Mouse (Mus musculus) testis, postnatal 14 days (tissue): Measurements from ENCODE around the gene Gm4869.

Experiments
- DNase-seq: peaks from one replicate; pipeline ENCODE4 v3.0.0; 2021; ENCODE audit warnings: low spot score

The Gm4869 gene

DNA sequence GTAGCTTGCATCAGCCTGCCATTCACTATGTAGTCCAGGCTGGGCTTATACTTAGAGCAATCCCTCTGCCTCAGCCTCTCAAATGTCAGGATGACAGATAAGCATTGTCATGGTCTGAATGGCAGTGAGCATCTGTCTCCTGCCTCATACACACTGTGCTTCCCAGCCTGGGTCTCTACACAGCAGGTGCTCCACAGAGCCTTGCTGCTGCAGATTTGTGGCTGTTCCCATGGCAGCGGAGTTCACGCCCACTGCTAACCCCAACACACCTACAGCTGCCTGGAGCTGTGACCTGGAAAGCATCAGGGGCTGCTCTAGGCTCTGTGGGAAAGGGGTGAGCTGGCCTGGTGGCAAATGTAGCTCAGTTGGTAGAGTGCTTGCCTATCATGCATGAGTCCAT lies 19.5 kb downstream of the Gm4869 start:
- DNase-seq, result no peak

GRCm38 (mm10) chr5:140472336-140472735 lies 26.9 kb downstream of the Gm4869 start:
- no peak for DNase-seq

GRCm38 (mm10) chr5:140481458-140481857 lies 36.0 kb downstream of the Gm4869 start:
- DNase-seq, result no peak

DNA sequence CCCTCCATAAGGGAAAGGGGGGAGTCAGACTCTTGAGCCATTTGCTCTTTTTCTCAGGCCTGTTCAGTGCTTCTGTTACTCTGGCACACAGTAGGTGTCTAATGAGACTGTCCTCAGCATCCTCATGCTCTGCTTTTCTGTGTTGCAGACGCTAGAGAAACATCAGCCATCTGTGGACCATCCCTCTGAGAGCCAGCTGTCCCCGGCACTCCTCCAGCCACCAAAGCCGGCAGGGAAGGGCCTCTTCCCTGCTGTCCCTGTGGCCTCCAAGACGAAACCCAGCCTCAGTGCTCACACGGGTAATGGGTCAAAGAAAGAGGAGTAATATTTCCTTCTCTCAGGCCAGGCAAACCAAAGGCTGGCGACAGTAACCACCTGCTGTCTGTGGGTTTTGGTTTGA lies 45.7 kb downstream of the Gm4869 start:
- DNase-seq, result no peak

DNA sequence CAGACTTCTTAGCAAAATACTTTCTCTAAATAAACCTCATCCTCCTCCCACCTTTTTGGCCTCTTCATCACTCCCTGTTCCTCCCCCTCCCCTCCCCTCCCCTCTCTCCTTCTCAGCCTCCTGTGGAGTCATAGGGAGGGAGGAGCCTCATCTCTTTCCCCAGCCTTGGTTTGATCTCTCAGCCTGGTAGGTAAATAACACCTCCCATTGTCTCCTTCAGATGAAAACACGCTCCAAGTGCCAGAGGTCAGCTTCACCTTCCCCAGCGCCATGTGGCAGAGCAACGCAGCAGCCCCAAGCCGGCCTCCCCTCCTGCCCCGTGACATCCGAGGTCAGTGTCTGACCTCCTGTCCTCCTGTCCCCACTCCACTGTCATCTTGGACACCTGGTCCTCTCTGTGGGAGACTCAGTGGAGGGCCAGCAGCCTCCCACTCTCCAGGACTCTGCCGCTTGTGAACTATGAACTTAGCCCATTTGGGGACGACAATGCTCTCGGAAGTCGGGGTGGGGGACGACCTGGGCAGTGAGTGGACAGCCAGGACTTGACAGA lies 47.3 kb downstream of the Gm4869 start:
- DNase-seq, result no peak

GRCm38 (mm10) chr5:140498176-140498575 lies 52.7 kb downstream of the Gm4869 start:
- DNase-seq, result no peak

DNA sequence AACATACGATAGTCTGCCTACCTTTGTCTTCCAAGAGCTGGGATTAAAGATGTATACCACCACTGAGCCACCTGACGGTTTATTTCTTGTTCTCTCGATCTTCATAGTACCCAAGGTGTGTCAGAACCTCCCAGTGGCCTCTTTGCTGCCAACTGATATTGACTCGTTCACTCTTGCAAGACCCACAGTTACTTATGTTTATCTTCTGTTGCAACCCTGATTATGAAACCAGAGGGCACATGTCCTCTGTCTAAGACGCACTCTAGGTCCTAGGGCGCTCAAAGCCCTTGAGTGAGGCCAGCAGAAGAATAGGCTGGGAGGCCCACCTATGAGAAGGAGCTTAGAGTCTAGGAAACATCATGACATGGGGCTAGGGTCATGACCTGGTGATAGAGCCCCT lies 55.3 kb downstream of the Gm4869 start:
- DNase-seq, result no peak

GRCm38 (mm10) chr5:140501982-140502836 lies 56.8 kb downstream of the Gm4869 start:
- no peak for DNase-seq

DNA sequence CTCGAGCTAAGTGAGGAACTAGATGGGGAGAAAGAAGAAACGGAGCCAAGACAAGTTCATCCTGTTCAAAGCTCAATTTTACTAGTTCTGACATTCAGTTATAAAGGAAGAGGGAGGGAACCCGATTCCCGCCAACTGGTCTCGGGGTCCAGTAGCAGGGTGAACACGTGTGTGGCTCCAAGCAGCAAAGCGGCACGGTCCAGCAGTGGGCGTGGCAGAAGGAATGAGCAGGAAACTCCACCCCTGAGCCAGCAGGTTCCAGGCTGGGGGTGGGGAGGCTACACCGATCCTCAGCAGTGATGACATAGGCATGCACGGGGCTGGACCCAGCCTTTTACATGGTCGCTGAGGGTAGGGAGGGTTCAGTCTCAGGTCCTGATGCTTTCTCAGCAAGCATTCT lies 57.5 kb downstream of the Gm4869 start:
- DNase-seq, result peak; percentile 40

GRCm38 (mm10) chr5:140505208-140505780 lies 59.8 kb downstream of the Gm4869 start, which contains the start of gene Chst12:
Chst12 (plus strand) TSS chr5:140505550.
- peak; percentile 98 for DNase-seq

DNA sequence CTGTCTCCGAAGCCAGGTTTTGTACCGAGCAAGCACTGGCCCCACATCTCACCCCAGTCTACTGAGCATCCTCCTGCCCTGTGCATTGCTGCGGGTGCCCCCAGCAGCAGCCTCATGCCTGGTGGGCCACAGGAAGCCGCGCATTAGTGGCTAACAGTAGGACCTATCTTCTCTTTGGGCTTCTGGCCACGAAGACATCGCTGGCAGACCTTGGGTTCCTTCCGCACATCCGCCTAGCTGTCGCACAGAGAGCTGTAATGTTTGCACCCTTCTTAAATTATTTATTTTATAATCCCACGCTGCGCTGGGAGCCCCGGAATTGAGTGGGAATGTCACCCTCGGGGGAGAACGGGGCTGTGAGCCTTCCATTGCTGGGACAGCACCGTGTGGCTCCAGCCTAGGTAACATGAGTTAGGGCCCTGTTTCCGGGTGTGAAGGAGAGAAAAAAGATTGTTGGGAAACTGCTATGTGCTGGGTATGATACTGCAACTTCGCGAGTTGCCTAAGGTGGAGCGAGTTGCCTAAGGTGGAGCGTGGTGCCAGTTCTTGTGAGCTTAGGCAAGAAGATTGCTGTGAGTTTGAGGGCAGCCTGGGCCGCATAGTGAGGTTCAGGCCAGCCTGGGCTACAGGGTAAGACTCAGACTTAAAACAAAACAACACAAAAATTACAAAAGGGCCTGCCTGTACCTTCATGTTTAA lies 60.8 kb downstream of the Gm4869 start:
- no peak for DNase-seq

- DNase-seq, result no peak
Measured at GRCm38 (mm10) chr5:140507466-140508208, 62.2 kb downstream of the Gm4869 start.

DNA sequence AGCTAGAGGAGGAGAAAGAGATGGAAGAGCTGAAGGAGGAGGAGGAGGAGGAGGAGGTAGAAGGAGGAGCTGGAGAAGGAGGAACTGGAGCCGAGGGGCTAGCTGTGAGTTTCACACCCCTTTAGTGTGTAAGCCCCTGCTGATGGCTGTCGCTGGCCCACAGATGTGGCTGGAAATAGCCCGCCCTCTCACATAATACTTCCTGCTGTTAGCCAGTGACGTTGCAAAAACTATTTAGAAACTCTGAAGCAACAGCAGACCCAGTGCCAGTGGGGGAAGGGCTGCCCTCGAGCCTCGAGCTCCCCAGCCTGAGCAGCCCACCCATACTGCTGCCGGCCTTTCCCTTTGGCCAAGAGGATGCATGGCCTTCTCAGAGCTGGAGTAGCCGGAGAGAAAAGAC lies 63.2 kb downstream of the Gm4869 start:
- no peak for DNase-seq

GRCm38 (mm10) chr5:140509204-140509603 lies 63.8 kb downstream of the Gm4869 start:
- DNase-seq, result no peak

DNA sequence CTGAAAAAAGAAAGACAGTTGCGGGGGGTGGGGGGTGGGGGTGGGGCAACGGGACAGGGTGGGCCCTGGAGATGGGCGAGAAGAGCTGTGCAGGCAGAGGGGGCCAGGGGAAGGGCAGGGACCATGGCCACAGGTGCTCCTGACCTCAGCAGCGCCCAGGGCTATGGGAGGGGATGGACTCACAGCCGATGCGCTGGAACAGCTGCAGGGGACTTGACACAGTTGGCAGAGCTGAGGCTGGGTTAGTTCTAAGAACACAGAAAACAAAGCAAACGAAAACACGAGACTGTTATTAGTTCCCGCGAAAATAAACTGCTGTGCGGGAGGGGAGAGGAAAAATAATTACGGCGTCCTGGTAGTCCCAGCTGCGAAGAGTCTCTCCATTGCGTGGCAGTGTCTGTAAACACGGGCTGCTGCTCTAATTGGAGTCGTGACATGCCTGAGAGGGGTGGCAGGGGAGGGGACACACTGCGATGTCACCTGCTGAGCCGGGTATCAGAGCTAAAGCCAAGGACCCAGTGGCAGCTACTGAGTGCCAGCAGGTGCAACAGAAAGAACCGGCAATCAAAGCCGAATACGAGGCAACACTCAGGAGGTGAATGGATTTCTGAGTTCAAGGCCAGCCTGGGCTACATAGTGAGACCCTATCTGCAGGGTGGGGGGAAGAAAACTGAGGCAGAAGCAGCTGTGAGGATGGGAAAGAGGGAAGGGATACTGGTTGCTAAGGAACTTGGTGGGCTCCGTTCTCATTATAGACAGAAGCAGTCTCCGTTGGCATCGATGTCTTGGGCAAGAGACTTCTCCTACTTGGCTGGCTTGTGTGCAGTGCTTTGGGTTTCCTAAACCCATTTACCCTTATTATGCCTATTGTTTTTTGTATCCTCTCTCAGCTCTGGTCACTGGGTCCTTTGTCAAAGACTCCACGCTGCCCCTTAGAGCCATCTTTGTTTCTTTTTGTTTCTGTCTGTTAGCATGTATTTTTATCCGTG lies 64.9 kb downstream of the Gm4869 start:
- no peak for DNase-seq

DNA sequence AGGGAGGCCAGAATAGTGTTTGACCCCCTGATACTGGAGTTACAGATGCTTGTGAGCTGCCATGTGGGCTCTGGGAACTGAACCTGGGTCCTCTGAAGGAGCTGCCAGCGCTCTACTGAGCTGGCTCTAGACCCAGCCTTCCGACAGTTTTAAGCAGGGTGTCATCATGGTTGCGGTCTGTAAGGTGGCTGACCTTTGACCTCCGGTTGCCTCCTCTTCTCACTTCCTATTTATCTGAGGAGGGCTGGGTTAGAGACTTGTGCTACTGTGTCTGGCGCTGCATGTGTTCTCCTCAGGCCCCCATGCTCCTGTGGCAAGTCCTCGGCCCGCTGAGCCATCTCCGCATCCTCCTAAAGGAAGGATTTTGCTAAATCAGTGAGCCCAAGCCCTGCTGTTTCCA lies 68.5 kb downstream of the Gm4869 start:
- no peak for DNase-seq

DNA sequence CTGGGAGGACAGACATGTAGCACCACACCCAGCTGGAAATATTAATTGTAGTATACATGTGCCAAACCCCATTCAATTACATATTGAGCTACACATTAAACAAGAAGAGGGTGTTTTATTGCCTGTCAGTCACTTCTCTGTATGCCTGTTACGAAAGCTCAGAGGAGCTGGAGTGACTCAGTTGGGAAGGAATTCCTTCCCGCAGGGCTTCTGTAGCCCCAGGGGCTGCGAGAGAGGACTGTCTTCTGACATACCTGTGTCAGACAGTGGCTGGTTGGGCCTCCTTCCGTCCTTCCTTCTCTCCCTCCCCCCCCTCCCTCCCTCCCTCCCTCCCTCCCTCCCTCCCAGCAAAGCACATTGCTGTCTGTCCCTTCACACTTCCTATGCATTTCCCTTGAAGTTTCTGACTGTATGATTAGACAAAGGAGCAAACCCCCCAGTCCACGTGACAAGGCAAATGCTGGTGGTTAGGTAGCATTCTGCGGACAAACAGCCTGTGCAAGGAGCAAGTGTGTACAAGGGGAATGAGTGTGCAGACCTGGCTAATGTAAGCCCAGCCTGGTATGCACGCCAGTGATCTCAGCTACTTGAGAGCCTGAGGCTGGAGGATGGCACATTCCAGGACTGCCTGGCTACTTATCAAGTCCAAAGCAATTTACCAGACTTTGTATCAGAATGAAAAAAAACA lies 69.5 kb downstream of the Gm4869 start:
- no peak for DNase-seq

GRCm38 (mm10) chr5:140517159-140517920 lies 71.9 kb downstream of the Gm4869 start:
- no peak for DNase-seq

GRCm38 (mm10) chr5:140517921-140518230 lies 72.4 kb downstream of the Gm4869 start:
- no peak for DNase-seq

- DNase-seq, result no peak
Measured at GRCm38 (mm10) chr5:140521196-140521595, 75.8 kb downstream of the Gm4869 start.
